Mouse (Mus musculus): ENCODE measurements around the gene Pcsk2. TPM values are rescaled to one million over a fixed set of nuclear protein-coding genes. Genes with fewer than 3 reads are reported as not detected.

Pcsk2 gene
- total RNA-seq, 2 experiments from 2014 or later = 128 to 137 TPM

GRCm38 (mm10) chr2:143643305-143643704, 97.3 kb downstream of the Pcsk2 start:
- DNase-seq (ENCODE audit: low spot score in 2 of 2) = no peak

- DNase-seq (ENCODE audit: low spot score in 2 of 2) = no peak
Measured at GRCm38 (mm10) chr2:143644374-143644773, 98.4 kb downstream of the Pcsk2 start.

- DNase-seq (ENCODE audit: low spot score in 2 of 2) = no peak
Measured at GRCm38 (mm10) chr2:143646001-143646400, 100.0 kb downstream of the Pcsk2 start.

- no peak for DNase-seq (ENCODE audit: low spot score in 2 of 2)
Measured at GRCm38 (mm10) chr2:143654621-143655020, 108.7 kb downstream of the Pcsk2 start.

GRCm38 (mm10) chr2:143656968-143657367, 111.0 kb downstream of the Pcsk2 start:
- DNase-seq (ENCODE audit: low spot score in 2 of 2) = no peak

- no peak for DNase-seq (ENCODE audit: low spot score in 2 of 2)
Measured at GRCm38 (mm10) chr2:143666785-143667184, 120.8 kb downstream of the Pcsk2 start.

- DNase-seq (ENCODE audit: low spot score in 2 of 2) = no peak
Measured at GRCm38 (mm10) chr2:143677869-143678268, 131.9 kb downstream of the Pcsk2 start.

- DNase-seq (ENCODE audit: low spot score in 2 of 2) = no peak
Measured at GRCm38 (mm10) chr2:143679513-143679912, 133.6 kb downstream of the Pcsk2 start.

- no peak for DNase-seq (ENCODE audit: low spot score in 2 of 2)
Measured at GRCm38 (mm10) chr2:143681873-143682555, 136.1 kb downstream of the Pcsk2 start.

GRCm38 (mm10) chr2:143683513-143683912, 137.6 kb downstream of the Pcsk2 start:
- DNase-seq (ENCODE audit: low spot score in 2 of 2) = no peak

GRCm38 (mm10) chr2:143691244-143691643, 145.3 kb downstream of the Pcsk2 start:
- DNase-seq (ENCODE audit: low spot score in 2 of 2) = no peak

- peak; percentile 22 to 23 for DNase-seq (ENCODE audit: low spot score in 2 of 2)
Measured at GRCm38 (mm10) chr2:143696026-143696557, 150.1 kb downstream of the Pcsk2 start.

GRCm38 (mm10) chr2:143696704-143697103, 150.7 kb downstream of the Pcsk2 start:
- DNase-seq (ENCODE audit: low spot score in 2 of 2) = peak in 1 of 2 experiments; percentile 26

- DNase-seq (ENCODE audit: low spot score in 2 of 2) = no peak
Measured at GRCm38 (mm10) chr2:143701141-143701540, 155.2 kb downstream of the Pcsk2 start.

GRCm38 (mm10) chr2:143702931-143703344, 157.0 kb downstream of the Pcsk2 start:
- DNase-seq (ENCODE audit: low spot score in 2 of 2) = no peak

GRCm38 (mm10) chr2:143708205-143708604, 162.2 kb downstream of the Pcsk2 start:
- no peak for DNase-seq (ENCODE audit: low spot score in 2 of 2)

GRCm38 (mm10) chr2:143709249-143709648, 163.3 kb downstream of the Pcsk2 start:
- DNase-seq (ENCODE audit: low spot score in 2 of 2) = no peak

GRCm38 (mm10) chr2:143709979-143710378, 164.0 kb downstream of the Pcsk2 start:
- no peak for DNase-seq (ENCODE audit: low spot score in 2 of 2)

- DNase-seq (ENCODE audit: low spot score in 2 of 2) = no peak
Measured at GRCm38 (mm10) chr2:143711886-143712285, 165.9 kb downstream of the Pcsk2 start.

- no peak for DNase-seq (ENCODE audit: low spot score in 2 of 2)
Measured at GRCm38 (mm10) chr2:143712901-143713300, 166.9 kb downstream of the Pcsk2 start.

GRCm38 (mm10) chr2:143713902-143714301, 167.9 kb downstream of the Pcsk2 start:
- DNase-seq (ENCODE audit: low spot score in 2 of 2) = no peak

- DNase-seq (ENCODE audit: low spot score in 2 of 2) = no peak
Measured at GRCm38 (mm10) chr2:143715110-143715509, 169.2 kb downstream of the Pcsk2 start.

GRCm38 (mm10) chr2:143723231-143723630, 177.3 kb downstream of the Pcsk2 start:
- no peak for DNase-seq (ENCODE audit: low spot score in 2 of 2)

Measured in layer of hippocampus, postnatal 10 days (tissue).